Comparison of ENCODE assay signal across 8 mouse cellular contexts in the genomic region with DNA sequence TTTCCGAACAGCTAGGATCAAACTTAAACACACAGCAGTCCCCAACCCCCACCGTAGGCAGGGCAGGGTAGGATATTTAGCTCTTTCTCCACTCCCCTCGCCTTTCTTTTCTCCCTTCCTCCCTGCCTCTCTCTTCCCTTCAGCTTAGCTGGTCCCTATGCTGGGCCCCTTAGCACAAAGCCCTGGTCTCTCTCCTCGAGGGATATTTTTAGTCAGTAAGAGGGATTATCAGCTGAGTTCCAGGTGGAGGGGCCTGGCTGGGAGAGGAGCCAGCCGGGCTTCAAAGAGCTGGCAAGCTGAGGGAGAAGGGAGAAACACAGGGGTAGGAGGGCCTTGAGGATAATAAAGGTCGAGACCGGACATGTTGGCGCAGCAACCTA. TPM values are rescaled to one million over a fixed set of nuclear protein-coding genes. Genes with fewer than 3 reads are reported as not detected.
DNase-seq lines count a peak whose midpoint lies in the region; ATAC-seq lines count a peak whose summit lies in the region.

No protein-coding gene starts in this region.

- peaks cover 41 to 71% of the 10 kb centered on the region in 2 experiments for H3K4me1 ChIP-seq in heart, embryonic 14.5 days (ENCODE audit: control insufficient read depth in 2 of 2, insufficient read depth in 2 of 2, low read length in 2 of 2)
- peaks cover 14% of the 10 kb centered on the region for H3K4me1 ChIP-seq in midbrain, embryonic 11.5 days (ENCODE audit: control insufficient read depth, insufficient read depth, low read length)

- no peaks in the 10 kb centered on the region for H3K27me3 ChIP-seq in heart, embryonic 14.5 days (ENCODE audit: control insufficient read depth, insufficient read depth, low read length)
- H3K27me3 ChIP-seq in midbrain, embryonic 11.5 days (ENCODE audit: control insufficient read depth, insufficient read depth, low read length) = no peaks in the 10 kb centered on the region

- WGBS in heart, embryonic 14.5 days = 9% methylated on average over 8 of the region's 8 CpGs
- 11% methylated on average over 8 of the region's 8 CpGs for WGBS in midbrain, embryonic 11.5 days

- peak overlapping the region; percentile 62 for H3K9ac ChIP-seq in heart, embryonic 14.5 days (ENCODE audit: low read length)
- peak overlapping the region; percentile 47; the same call in 1 of the 2 replicates for H3K9ac ChIP-seq in midbrain, embryonic 11.5 days (ENCODE audit: low read length)

- H3K4me2 ChIP-seq in heart, embryonic 14.5 days (ENCODE audit: low read length) = peak overlapping the region; percentile 51
- no peak overlapping the region for H3K4me2 ChIP-seq in midbrain, embryonic 11.5 days

- peak; percentile 90 for ATAC-seq in heart, embryonic 14.5 days (ENCODE audit: insufficient number of reproducible peaks, insufficient read depth, low FRiP score, low read depth)
- peak; percentile 81 for ATAC-seq in midbrain, embryonic 11.5 days (ENCODE audit: low FRiP score)
- ATAC-seq in monocyte, adult 5-6 weeks (replicated peaks; ENCODE audit: insufficient number of reproducible peaks, low FRiP score, low TSS enrichment, poor library complexity, severe bottlenecking) = no peak

- H3K27ac ChIP-seq in heart, embryonic 14.5 days (replicated peaks in 1 of 2; ENCODE audit: control insufficient read depth in 1 of 2, insufficient read depth in 1 of 2, low read depth in 2 of 2, low read length in 2 of 2) = peak overlapping the region; percentile 93 to 98
- H3K27ac ChIP-seq in midbrain, embryonic 11.5 days (ENCODE audit: low read depth, low read length) = peak overlapping the region; percentile 52

- H3K36me3 ChIP-seq in heart, embryonic 14.5 days (ENCODE audit: control insufficient read depth, insufficient read depth, low read length) = peaks cover 22% of the 10 kb centered on the region
- no peaks in the 10 kb centered on the region for H3K36me3 ChIP-seq in midbrain, embryonic 11.5 days (ENCODE audit: control insufficient read depth, insufficient read depth, low read length)

- peak; percentile 46 to 56 for DNase-seq in cerebellum, postnatal 14 days
- DNase-seq in cerebellum, postnatal 4 days (ENCODE audit: low spot score in 2 of 2) = no peak
- peak; percentile 52 to 54 for DNase-seq in adrenal gland, postnatal 36 days
- DNase-seq in midbrain, embryonic 11.5 days (ENCODE audit: low spot score, missing footprints) = peak; percentile 92
- no peak for DNase-seq in urinary bladder, adult 18-20 months (ENCODE audit: low spot score in 2 of 2)
- no peak for DNase-seq in layer of hippocampus, adult 9-10 months (ENCODE audit: low spot score)

- no peak overlapping the region for H3K4me3 ChIP-seq in heart, embryonic 14.5 days (ENCODE audit: control insufficient read depth in 1 of 2, insufficient read depth in 1 of 2, low read depth in 1 of 2, low read length in 2 of 2)
- no peak overlapping the region for H3K4me3 ChIP-seq in midbrain, embryonic 11.5 days (ENCODE audit: low read depth, low read length)

- no peaks in the 10 kb centered on the region for H3K9me3 ChIP-seq in heart, embryonic 14.5 days (ENCODE audit: control insufficient read depth, low read length)
- no peaks in the 10 kb centered on the region for H3K9me3 ChIP-seq in midbrain, embryonic 11.5 days (ENCODE audit: control insufficient read depth, low read length)

RNA-seq across cellular contexts. Expression of gene Cers4, which starts 19.3 kb away (rescaled TPM):
- 10 to 100 TPM; 20.3 to 21.3 TPM for total RNA-seq in adrenal gland, postnatal 36 days (2021)
- polyA plus RNA-seq in heart, embryonic 14.5 days (2014; fragmentation: Nextera tagmentation; extraction: Ambion mirVana) = 52.9 and 57.9 TPM in 2 replicates
- polyA plus RNA-seq in midbrain, embryonic 11.5 days (2014; fragmentation: Nextera tagmentation; extraction: Ambion mirVana) = 12.7 and 15.0 TPM in 2 replicates
- total RNA-seq in monocyte, adult 5-6 weeks (2017) = 7.1 to 13.9 TPM (median 10.2 TPM) in 3 replicates

Comparison
In these comparisons a context has a peak if more than half of its experiments do, and no peak if none do; other contexts are left out.
1. DNase-seq: peak in cerebellum, postnatal 14 days (2 of 2), adrenal gland, postnatal 36 days (2 of 2) and midbrain, embryonic 11.5 days (single experiment); none in cerebellum, postnatal 4 days (0 of 2), urinary bladder, adult 18-20 months (0 of 2) and layer of hippocampus, adult 9-10 months (single experiment).